Mouse (Mus musculus) regulatory T cell (primary cell): ENCODE measurements around the gene Vars2.

ENCODE experiments used
- in situ Hi-C: fragments of 300-600 bp; cut with MboI, MseI; formaldehyde crosslinking; loops from one replicate; pipeline ENCODE4 v1.15.1; 2025; ENCODE audit warnings: high pct_unique_total_duplicates

Vars2 gene

GRCm38 (mm10) chr17:35667334-35668065 lies at the start of gene Vars2:
TSS of gene Vars2 (minus strand) at chr17:35667592.
- in situ Hi-C loops, result no loop called here

- in situ Hi-C loops, result no loop called here
Observed at GRCm38 (mm10) chr17:35717080-35717479, 49.7 kb upstream of the Vars2 start.

GRCm38 (mm10) chr17:35716114-35716513 lies 48.7 kb upstream of the Vars2 start:
- in situ Hi-C loops, result no loop called here

GRCm38 (mm10) chr17:35710705-35711347 lies 43.4 kb upstream of the Vars2 start:
- in situ Hi-C loops, result no loop called here

GRCm38 (mm10) chr17:35708611-35709010 lies 41.2 kb upstream of the Vars2 start:
- in situ Hi-C loops, result no loop called here

- in situ Hi-C loops, result no loop called here
Observed at GRCm38 (mm10) chr17:35707929-35708328, 40.5 kb upstream of the Vars2 start.

GRCm38 (mm10) chr17:35705836-35706235 lies 38.4 kb upstream of the Vars2 start:
- in situ Hi-C loops, result no loop called here

GRCm38 (mm10) chr17:35704621-35705464 lies 37.5 kb upstream of the Vars2 start, which contains the start of gene Ddr1:
TSS of gene Ddr1 (minus strand) at chr17:35704621.
- in situ Hi-C loops, result no loop called here

- in situ Hi-C loops, result no loop called here
Observed at GRCm38 (mm10) chr17:35703751-35704271, 36.4 kb upstream of the Vars2 start.

- in situ Hi-C loops, result no loop called here
Observed at GRCm38 (mm10) chr17:35703065-35703464, 35.7 kb upstream of the Vars2 start.

- in situ Hi-C loops, result no loop called here
Observed at GRCm38 (mm10) chr17:35702605-35703004, 35.2 kb upstream of the Vars2 start.

GRCm38 (mm10) chr17:35701978-35702461 lies 34.6 kb upstream of the Vars2 start:
- in situ Hi-C loops, result no loop called here

GRCm38 (mm10) chr17:35701203-35701977 lies 34.0 kb upstream of the Vars2 start:
- in situ Hi-C loops, result no loop called here

GRCm38 (mm10) chr17:35700371-35700961 lies 33.1 kb upstream of the Vars2 start:
- in situ Hi-C loops, result no loop called here

- in situ Hi-C loops, result no loop called here
Observed at GRCm38 (mm10) chr17:35699919-35700318, 32.5 kb upstream of the Vars2 start.

- in situ Hi-C loops, result no loop called here
Observed at GRCm38 (mm10) chr17:35698501-35698883, 31.1 kb upstream of the Vars2 start.

- in situ Hi-C loops, result no loop called here
Observed at GRCm38 (mm10) chr17:35697759-35698500, 30.5 kb upstream of the Vars2 start.

GRCm38 (mm10) chr17:35697429-35697758 lies 30.0 kb upstream of the Vars2 start:
- in situ Hi-C loops, result no loop called here

- in situ Hi-C loops, result no loop called here
Observed at GRCm38 (mm10) chr17:35696691-35697090, 29.3 kb upstream of the Vars2 start.

- in situ Hi-C loops, result no loop called here
Observed at GRCm38 (mm10) chr17:35695289-35695688, 27.9 kb upstream of the Vars2 start.
